Mouse (Mus musculus) embryonic facial prominence, embryonic 15.5 days (tissue): ENCODE measurements around the gene Vwa1. TPM values are rescaled to one million over a fixed set of nuclear protein-coding genes. Genes with fewer than 3 reads are reported as not detected.

Experiments used
- ATAC-seq: fragments of 200-750 bp; cut with Nextera tagmentation; 2 replicates; pipeline ENCODE4 v1.8.0; 2017; ENCODE audit warnings: low read depth, moderate TSS enrichment; ENCODE audit not compliant: insufficient number of reproducible peaks, low FRiP score, low TSS enrichment
- H3K27ac ChIP-seq: fragments of 300-500 bp; sonication (generic); replicated peaks from 2 replicates; pipeline ENCODE4 v1.5.1; 2015; ENCODE audit warnings: mild to moderate bottlenecking, inconsistent platforms
- H3K27me3 ChIP-seq: fragments of 300-500 bp; sonication (generic); 2 replicates; pipeline ENCODE4 v1.6.1; 2015; ENCODE audit warnings: inconsistent platforms
- H3K36me3 ChIP-seq: fragments of 300-500 bp; sonication (generic); 2 replicates; pipeline ENCODE4 v1.6.1; 2015; ENCODE audit warnings: mild to moderate bottlenecking, inconsistent platforms
- H3K4me1 ChIP-seq: fragments of 300-500 bp; sonication (generic); 2 replicates; pipeline ENCODE4 v1.6.1; 2015; ENCODE audit warnings: inconsistent platforms
- H3K4me2 ChIP-seq: fragments of 300-500 bp; sonication (generic); replicated peaks from 2 replicates; pipeline ENCODE4 v1.6.1; 2015; ENCODE audit warnings: mild to moderate bottlenecking, inconsistent platforms
- H3K4me3 ChIP-seq: fragments of 300-500 bp; sonication (generic); replicated peaks from 2 replicates; pipeline ENCODE4 v1.5.1; 2015; ENCODE audit warnings: mild to moderate bottlenecking, inconsistent platforms
- H3K9ac ChIP-seq: fragments of 300-500 bp; sonication (generic); 2 replicates; pipeline ENCODE4 v1.6.1; 2015; ENCODE audit warnings: inconsistent platforms
- H3K9me3 ChIP-seq: fragments of 300-500 bp; sonication (generic); replicated peaks from 2 replicates; pipeline ENCODE4 v1.6.1; 2016; ENCODE audit warnings: inconsistent platforms
- WGBS: fragments of 180-500 bp; shearing (Covaris S2); methylation state at CpG from one replicate; pipeline ENCODE4 v1.1.7; 2015; 5-methylcytosine and 5-hydroxymethylcytosine counted together
- polyA plus RNA-seq: library from polyadenylated mRNA; unstranded; fragments of >200 nt; fragmentation: Nextera tagmentation; extraction: Ambion mirVana; gene quantifications from 2 replicates; pipeline ENCODE4 v1.2.1, GENCODE M21; 2015

Vwa1 gene
- 14.2 and 17.4 TPM in 2 replicates for polyA plus RNA-seq

GRCm38 (mm10) chr4:155774280-155774754 is at the start of gene Vwa1:
Vwa1 (minus strand) TSS chr4:155774698.
- Histone ChIP-seq H3K9me3 (no peaks in the 10 kb centered on the region), H3K9ac (0 out of 2 replicates have a peak within 1 kb of the TSS, but pooled peaks have one; percentile 23), H3K4me2 (peak within 1 kb of the TSS; percentile 90), H3K27me3 (peaks cover 4% of the 10 kb centered on the region; the same call in 1 of the 2 replicates), H3K36me3 (no peaks in the 10 kb centered on the region), H3K4me1 (peaks cover 61% of the 10 kb centered on the region), H3K27ac (peak within 1 kb of the TSS; percentile 83), H3K4me3 (peak within 1 kb of the TSS; percentile 49)
- ATAC-seq, result peak; percentile 80
- under 1% methylated on average over 35 of the region's 35 CpGs for WGBS

GRCm38 (mm10) chr4:155823443-155823842 is 48.9 kb upstream of the Vwa1 start:
- Histone ChIP-seq H3K27ac (no peak overlapping the region), H3K27me3 (no peaks in the 10 kb centered on the region), H3K36me3 (peaks cover 87% of the 10 kb centered on the region), H3K4me1 (no peaks in the 10 kb centered on the region), H3K4me3 (no peak overlapping the region), H3K9ac (no peak overlapping the region), H3K4me2 (no peak overlapping the region), H3K9me3 (no peaks in the 10 kb centered on the region)
- 94% methylated on average over 16 of the region's 16 CpGs for WGBS
- ATAC-seq, result no peak

GRCm38 (mm10) chr4:155821025-155821424 is 46.5 kb upstream of the Vwa1 start:
- no peak for ATAC-seq
- WGBS, result 78% methylated on average over 7 of the region's 7 CpGs
- Histone ChIP-seq H3K4me1 (no peaks in the 10 kb centered on the region), H3K36me3 (peaks cover 94% of the 10 kb centered on the region), H3K4me2 (no peak overlapping the region), H3K9me3 (no peaks in the 10 kb centered on the region), H3K27ac (no peak overlapping the region), H3K27me3 (no peaks in the 10 kb centered on the region), H3K4me3 (no peak overlapping the region), H3K9ac (no peak overlapping the region)

- Histone ChIP-seq H3K27ac (no peak overlapping the region), H3K27me3 (no peaks in the 10 kb centered on the region), H3K4me2 (no peak overlapping the region), H3K9ac (no peak overlapping the region), H3K36me3 (peaks cover 86% of the 10 kb centered on the region), H3K9me3 (no peaks in the 10 kb centered on the region), H3K4me1 (peaks cover 13% of the 10 kb centered on the region), H3K4me3 (no peak overlapping the region)
- WGBS, result 87% methylated on average over 4 of the region's 4 CpGs
- no peak for ATAC-seq
These were observed 43.0 kb upstream of the Vwa1 start for GRCm38 (mm10) chr4:155817533-155817932.

- WGBS, result under 1% methylated on average over 48 of the region's 49 CpGs
- peak; percentile 6; the same call in 1 of the 2 replicates for ATAC-seq
- Histone ChIP-seq H3K27ac (peak overlapping the region; percentile 96), H3K9ac (peak overlapping the region; percentile 100), H3K36me3 (peaks cover 73% of the 10 kb centered on the region), H3K27me3 (no peaks in the 10 kb centered on the region), H3K4me2 (peak overlapping the region; percentile 79), H3K4me3 (peak overlapping the region; percentile 100), H3K4me1 (peaks cover 20% of the 10 kb centered on the region), H3K9me3 (no peaks in the 10 kb centered on the region)
These were observed 38.2 kb upstream of the Vwa1 start for GRCm38 (mm10) chr4:155812665-155813181.

GRCm38 (mm10) chr4:155811929-155812664 is 37.6 kb upstream of the Vwa1 start, which contains the start of gene Ccnl2:
Ccnl2 (plus strand) TSS chr4:155812489.
- Histone ChIP-seq H3K27ac (peak within 1 kb of the TSS; percentile 96), H3K36me3 (peaks cover 72% of the 10 kb centered on the region), H3K4me3 (peak within 1 kb of the TSS; percentile 100), H3K9me3 (no peaks in the 10 kb centered on the region), H3K4me1 (peaks cover 20% of the 10 kb centered on the region), H3K27me3 (no peaks in the 10 kb centered on the region), H3K9ac (peak within 1 kb of the TSS; percentile 100), H3K4me2 (peak within 1 kb of the TSS; percentile 79)
- under 1% methylated on average over 59 of the region's 60 CpGs for WGBS
- ATAC-seq, result peak; percentile 100

GRCm38 (mm10) chr4:155807841-155808240 is 33.3 kb upstream of the Vwa1 start:
- Histone ChIP-seq H3K4me1 (peaks cover 25% of the 10 kb centered on the region), H3K9me3 (no peaks in the 10 kb centered on the region), H3K4me2 (no peak overlapping the region), H3K27ac (no peak overlapping the region), H3K4me3 (no peak overlapping the region), H3K27me3 (no peaks in the 10 kb centered on the region), H3K9ac (no peak overlapping the region), H3K36me3 (peaks cover 48% of the 10 kb centered on the region)
- 83% methylated on average over 3 of the region's 3 CpGs for WGBS
- ATAC-seq, result no peak

- Histone ChIP-seq H3K27ac (peak overlapping the region; percentile 71), H3K27me3 (no peaks in the 10 kb centered on the region), H3K4me3 (peak overlapping the region; percentile 74), H3K9ac (peak overlapping the region; percentile 74), H3K4me2 (peak overlapping the region; percentile 69), H3K9me3 (no peaks in the 10 kb centered on the region), H3K36me3 (peaks cover 23% of the 10 kb centered on the region), H3K4me1 (peaks cover 21% of the 10 kb centered on the region)
- peak; percentile 96 for ATAC-seq
- WGBS, result under 1% methylated on average over 58 of the region's 58 CpGs
These were observed 29.0 kb upstream of the Vwa1 start for GRCm38 (mm10) chr4:155803340-155804041.

- Histone ChIP-seq H3K27me3 (no peaks in the 10 kb centered on the region), H3K4me1 (peaks cover 21% of the 10 kb centered on the region), H3K4me3 (peak within 1 kb of the TSS; percentile 74), H3K4me2 (peak within 1 kb of the TSS; percentile 69), H3K27ac (peak within 1 kb of the TSS; percentile 71), H3K9me3 (no peaks in the 10 kb centered on the region), H3K36me3 (peaks cover 17% of the 10 kb centered on the region), H3K9ac (peak within 1 kb of the TSS; percentile 74)
- ATAC-seq, result peak; percentile 53
- WGBS, result 7% methylated on average over 12 of the region's 12 CpGs
These were observed 28.3 kb upstream of the Vwa1 start, which contains the start of gene Mrpl20 for GRCm38 (mm10) chr4:155802741-155803339. Mrpl20 (plus strand) TSS chr4:155802878.

GRCm38 (mm10) chr4:155802075-155802474 is 27.6 kb upstream of the Vwa1 start:
- no peak overlapping the region for H3K27ac ChIP-seq
- no peak overlapping the region for H3K4me3 ChIP-seq
- H3K9me3 ChIP-seq, result no peaks in the 10 kb centered on the region
- H3K9ac ChIP-seq, result no peak overlapping the region
- no peak for ATAC-seq
- H3K4me2 ChIP-seq, result no peak overlapping the region
- H3K36me3 ChIP-seq, result peaks cover 11% of the 10 kb centered on the region
- no peaks in the 10 kb centered on the region for H3K27me3 ChIP-seq
- peaks cover 21% of the 10 kb centered on the region for H3K4me1 ChIP-seq
- 94% methylated on average over 1 of the region's 1 CpGs for WGBS

- H3K27me3 ChIP-seq, result no peaks in the 10 kb centered on the region; the same call in 1 of the 2 replicates
These were observed 19.2 kb upstream of the Vwa1 start for GRCm38 (mm10) chr4:155793730-155794129.

More at GRCm38 (mm10) chr4:155793730-155794129, 19.2 kb upstream of the Vwa1 start:
- ATAC-seq, result no peak
- 81% methylated on average over 2 of the region's 2 CpGs for WGBS
- Histone ChIP-seq H3K4me1 (no peaks in the 10 kb centered on the region), H3K36me3 (no peaks in the 10 kb centered on the region), H3K9me3 (no peaks in the 10 kb centered on the region), H3K4me2 (no peak overlapping the region), H3K27ac (no peak overlapping the region), H3K4me3 (no peak overlapping the region), H3K9ac (no peak overlapping the region)
